Mouse (Mus musculus) myocyte (in vitro differentiated cells): ENCODE measurements around the gene Fut2. TPM values are rescaled to one million over a fixed set of nuclear protein-coding genes. Genes with fewer than 3 reads are reported as not detected.
A peak's percentile ranks its signal among the peaks of the same experiment; 100 is the strongest.
"Not testable (repeated sequence)": the region's sequence is repeated elsewhere in the genome, so short reads cannot be mapped to it uniquely, and the experiment has no call there.

Experiments used
- H3K27me3 ChIP-seq: one replicate; pipeline ENCODE4 v1.6.1; 2011; ENCODE audit not compliant: control insufficient read depth, insufficient read depth, insufficient read length
- H3K36me3 ChIP-seq: one replicate; pipeline ENCODE4 v1.6.1; 2011; ENCODE audit not compliant: control insufficient read depth, insufficient read depth
- H3K4me2 ChIP-seq: one replicate; pipeline ENCODE4 v1.6.1; 2011; ENCODE audit warnings: low read depth, control low read depth
- H3K4me3 ChIP-seq: one replicate; pipeline ENCODE4 v1.5.1; 2011; ENCODE audit warnings: mild to moderate bottlenecking, control low read depth, moderate library complexity
- H3K79me2 ChIP-seq: one replicate; pipeline ENCODE4 v1.6.1; 2011; ENCODE audit not compliant: control insufficient read depth, insufficient read depth
- H3ac ChIP-seq: one replicate; pipeline ENCODE4 v1.6.1; 2011; ENCODE audit not compliant: control insufficient read depth, insufficient read length
- CEBPB ChIP-seq: IDR thresholded peaks from 2 replicates; pipeline ENCODE4 v1.6.1; 2011; ENCODE audit warnings: mild to moderate bottlenecking, moderate library complexity; ENCODE audit not compliant: poor library complexity, insufficient read depth, severe bottlenecking
- E2F4 ChIP-seq: IDR thresholded peaks from one replicate; pipeline ENCODE4 v1.6.1; 2011; ENCODE audit warnings: mild to moderate bottlenecking, control low read depth, moderate library complexity; ENCODE audit not compliant: insufficient read depth
- MAX ChIP-seq: IDR thresholded peaks from one replicate; pipeline ENCODE4 v1.6.1; 2011; ENCODE audit warnings: low read depth, mild to moderate bottlenecking, control low read depth
- MYOD1 ChIP-seq, 3 experiments: IDR thresholded peaks; one replicate each; pipeline ENCODE4 v1.6.1; 2011; ENCODE audit warnings: control low read depth in 2 of 3, low read depth in 2 of 3, mild to moderate bottlenecking in 2 of 3, moderate library complexity in 1 of 3; ENCODE audit not compliant: insufficient read length in 2 of 3, control insufficient read depth in 1 of 3
- MYOG ChIP-seq, 3 experiments: IDR thresholded peaks; one replicate each; pipeline ENCODE4 v1.6.1; 2011; ENCODE audit warnings: control low read depth in 2 of 3, low read depth in 2 of 3, mild to moderate bottlenecking in 2 of 3; ENCODE audit not compliant: insufficient read length in 2 of 3, control insufficient read depth in 1 of 3, insufficient read depth in 1 of 3
- POLR2A ChIP-seq: IDR thresholded peaks from one replicate; pipeline ENCODE4 v1.6.1; 2011; ENCODE audit warnings: low read depth, mild to moderate bottlenecking, control low read depth, moderate library complexity; ENCODE audit not compliant: insufficient read length
- POLR2AphosphoS2 ChIP-seq: IDR thresholded peaks from one replicate; pipeline ENCODE4 v1.6.1; 2011; ENCODE audit warnings: low read depth, control low read depth; ENCODE audit not compliant: insufficient read length
- REST ChIP-seq: IDR thresholded peaks from one replicate; pipeline ENCODE4 v1.6.1; 2011; ENCODE audit warnings: mild to moderate bottlenecking, control low read depth, moderate library complexity; ENCODE audit not compliant: insufficient read depth, insufficient read length
- SRF ChIP-seq: IDR thresholded peaks from one replicate; pipeline ENCODE4 v1.6.1; 2011; ENCODE audit warnings: low read depth; ENCODE audit not compliant: control insufficient read depth, insufficient read length
- TCF12 ChIP-seq: IDR thresholded peaks from one replicate; pipeline ENCODE4 v1.6.1; 2011; ENCODE audit warnings: mild to moderate bottlenecking, control low read depth; ENCODE audit not compliant: poor library complexity, insufficient read depth, severe bottlenecking
- TCF3 ChIP-seq: IDR thresholded peaks from one replicate; pipeline ENCODE4 v1.6.1; 2011; ENCODE audit warnings: low read depth, control low read depth; ENCODE audit not compliant: insufficient read length
- USF1 ChIP-seq: IDR thresholded peaks from one replicate; pipeline ENCODE4 v1.6.1; 2011; ENCODE audit warnings: low read depth, mild to moderate bottlenecking, control low read depth, moderate library complexity
- polyA plus RNA-seq: library from polyadenylated mRNA; unstranded; fragments of >200 nt; fragmentation: generic; extraction: Trizol; gene quantifications from one replicate; pipeline ENCODE4 v1.2.1, GENCODE M21; 2012; ENCODE audit warnings: missing spikeins

Gene Fut2
- polyA plus RNA-seq, 1 experiment, result 0.41 TPM

GRCm38 (mm10) chr7:45667761-45668160 is 1.6 kb upstream of the Fut2 start:
- TF ChIP-seq MYOG (IDR thresholded peaks at IDR 0.05; ENCODE audit: control insufficient read depth in 1 of 3, insufficient read depth in 1 of 3, insufficient read length in 2 of 3, low read depth in 2 of 3) (peak in 2 of 3 experiments; percentile 13 to 22), MAX (no peak), MYOD1 (IDR thresholded peaks at IDR 0.05; ENCODE audit: control insufficient read depth in 1 of 3, insufficient read length in 2 of 3, low read depth in 2 of 3) (peak in 2 of 3 experiments; percentile 57 to 64)
- Histone ChIP-seq H3K4me3 (no peak overlapping the region), H3K27me3 (no peaks in the 10 kb centered on the region), H3ac (no peak overlapping the region), H3K79me2 (no peaks in the 10 kb centered on the region), H3K36me3 (no peaks in the 10 kb centered on the region), H3K4me2 (no peak overlapping the region)

GRCm38 (mm10) chr7:45665303-45666138 is 673 bp downstream of the Fut2 start:
- H3ac ChIP-seq, result no peak overlapping the region
- H3K27me3 ChIP-seq, result no peaks in the 10 kb centered on the region
- H3K4me3 ChIP-seq, result no peak overlapping the region
- H3K4me2 ChIP-seq, result no peak overlapping the region
- TF ChIP-seq POLR2A (no peak), MYOD1 (IDR thresholded peaks at IDR 0.05; ENCODE audit: control insufficient read depth in 1 of 3, insufficient read length in 2 of 3, low read depth in 2 of 3) (no peak), TCF12 (no peak), SRF (no peak), MYOG (IDR thresholded peaks at IDR 0.05; ENCODE audit: control insufficient read depth in 1 of 3, insufficient read depth in 1 of 3, insufficient read length in 2 of 3, low read depth in 2 of 3) (no peak), USF1 (no peak), TCF3 (no peak), REST (no peak), MAX (no peak), POLR2AphosphoS2 (no peak), E2F4 (no peak), CEBPB (no peak)
- no peaks in the 10 kb centered on the region for H3K36me3 ChIP-seq
- H3K79me2 ChIP-seq, result no peaks in the 10 kb centered on the region

DNA sequence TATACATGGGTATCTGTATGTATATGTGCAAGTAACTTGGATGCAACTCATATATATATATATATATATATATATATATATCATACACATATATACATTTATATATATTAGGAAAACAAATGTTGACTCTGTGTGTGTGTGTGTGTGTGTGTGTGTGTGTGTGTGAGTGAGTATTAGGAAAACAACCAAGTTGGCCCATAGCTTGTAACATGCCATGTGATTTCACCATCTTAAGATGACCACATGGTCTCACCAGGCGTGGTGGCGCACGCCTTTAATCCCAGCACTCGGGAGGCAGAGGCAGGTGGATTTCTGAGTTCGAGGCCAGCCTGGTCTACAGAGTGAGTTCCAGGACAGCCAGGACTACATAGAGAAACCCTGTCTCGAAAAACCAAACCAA is 4.5 kb downstream of the Fut2 start:
- H3K36me3 ChIP-seq, H3ac ChIP-seq, H3K79me2 ChIP-seq, H3K4me2 ChIP-seq, H3K27me3 ChIP-seq, H3K4me3 ChIP-seq: not testable (repeated sequence)

GRCm38 (mm10) chr7:45660746-45661478 is 5.3 kb downstream of the Fut2 start:
- Histone ChIP-seq H3K79me2 (no peaks in the 10 kb centered on the region), H3K4me2 (no peak overlapping the region), H3ac (no peak overlapping the region), H3K4me3 (no peak overlapping the region), H3K27me3 (no peaks in the 10 kb centered on the region), H3K36me3 (no peaks in the 10 kb centered on the region)
- TF ChIP-seq MAX (no peak), USF1 (no peak), REST (no peak), E2F4 (no peak), MYOD1 (IDR thresholded peaks at IDR 0.05; ENCODE audit: control insufficient read depth in 1 of 3, insufficient read length in 2 of 3, low read depth in 2 of 3) (no peak), SRF (no peak), CEBPB (no peak), TCF3 (no peak), TCF12 (no peak), MYOG (IDR thresholded peaks at IDR 0.05; ENCODE audit: control insufficient read depth in 1 of 3, insufficient read depth in 1 of 3, insufficient read length in 2 of 3, low read depth in 2 of 3) (no peak), POLR2A (no peak), POLR2AphosphoS2 (no peak)
